ENCODE assay signal across 8 mouse cellular contexts in the genomic region with DNA sequence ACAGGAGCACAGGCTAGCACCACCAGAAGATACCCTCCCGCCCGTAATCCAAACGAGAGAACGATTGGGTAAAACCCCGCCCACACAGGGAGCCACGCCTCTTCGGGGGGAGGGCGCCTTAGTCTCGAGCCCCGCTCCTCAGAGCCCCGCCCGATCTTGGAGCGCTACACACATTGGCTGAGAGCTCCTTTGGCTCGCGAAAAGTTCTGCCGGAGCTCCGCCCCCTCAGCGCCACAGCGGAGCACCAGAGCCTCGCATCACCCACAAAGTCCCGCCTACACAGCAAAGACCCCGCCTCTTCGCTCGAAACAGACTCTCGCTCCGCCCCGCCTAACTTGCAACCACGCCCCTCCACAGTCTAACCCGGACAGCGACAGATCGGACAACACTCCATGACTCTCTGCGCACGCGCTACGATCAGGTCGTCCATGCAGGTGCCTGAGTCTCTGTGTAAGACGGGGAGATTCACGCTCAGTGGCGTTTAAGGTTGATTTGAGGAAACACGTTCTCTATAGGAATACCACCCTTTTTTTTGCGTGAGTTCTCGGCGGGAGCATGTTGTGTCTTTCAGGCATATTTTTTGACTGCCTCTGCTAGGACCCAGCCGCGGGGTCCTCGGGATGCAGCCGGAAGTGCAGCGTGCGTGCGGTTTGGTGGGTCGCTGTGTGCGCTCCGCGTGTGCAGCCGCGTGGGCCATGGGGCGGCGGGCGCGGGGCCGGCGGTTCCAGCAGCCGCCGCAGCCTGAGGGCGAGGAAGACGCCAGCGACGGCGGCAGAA. TPM values are rescaled to one million over a fixed set of nuclear protein-coding genes. Genes with fewer than 3 reads are reported as not detected.
DNase-seq lines count a peak whose midpoint lies in the region; ATAC-seq lines count a peak whose summit lies in the region.

TSS of gene Srd5a1 (minus strand) at position 45 of the 777 bp plus-strand sequence.

- peak; percentile 89 for ATAC-seq in megakaryocyte progenitor cell, adult 5-6 weeks (replicated peaks; ENCODE audit: poor library complexity)

- peak; percentile 99 for DNase-seq in adipocyte (ENCODE audit: low spot score)
- peak; percentile 98 for DNase-seq in embryo, embryonic 10 days (ENCODE audit: low spot score)
- peak; percentile 96 for DNase-seq in gastrocnemius, postnatal 10 days
- peak; percentile 100 for DNase-seq in induced T-regulatory cell, adult 2 months (ENCODE audit: low read depth)
- peak; percentile 100 for DNase-seq in left cerebral cortex, adult 9 months (ENCODE audit: low spot score in 2 of 2)
- peak; percentile 96 for DNase-seq in right cerebral cortex, postnatal 14 days
- peak; percentile 99 for DNase-seq in urinary bladder, postnatal 36 days (ENCODE audit: low spot score in 2 of 2)

RNA-seq across cellular contexts. Expression of gene Srd5a1, which starts in this region (rescaled TPM):
- total RNA-seq in gastrocnemius, postnatal 10 days (2021), result 1 to 10 TPM; 2.7 to 3.3 TPM
- 4.5 and 7.7 TPM in 2 replicates for total RNA-seq in megakaryocyte progenitor cell, adult 5-6 weeks (2015)
- total RNA-seq in megakaryocyte progenitor cell, adult 5-6 weeks (2017), result 2.4 and 4.5 TPM in 2 replicates

Comparison
In these comparisons a context has a peak if more than half of its experiments do, and no peak if none do; other contexts are left out.
1. Peak in every context shown above with its lines: DNase-seq and ATAC-seq.